Mouse (Mus musculus): ENCODE results near the gene Rbms2.
"Not testable (repeated sequence)": the region's sequence is repeated elsewhere in the genome, so short reads cannot be mapped to it uniquely, and the experiment has no call there.

The Rbms2 gene

GRCm38 (mm10) chr10:128092506-128093495 is 87.3 kb downstream of the Rbms2 start:
- DNase-seq (ENCODE audit: inconsistent age in 2 of 2, low spot score in 1 of 2) = peak; percentile 90 to 95

- DNase-seq (ENCODE audit: inconsistent age in 2 of 2, low spot score in 1 of 2) = peak; percentile 89 to 95
These were observed 88.3 kb downstream of the Rbms2 start, which contains the start of gene Baz2a for GRCm38 (mm10) chr10:128091564-128092505. Gene Baz2a, plus strand, starts transcription at chr10:128091577.

- DNase-seq (ENCODE audit: inconsistent age in 2 of 2, low spot score in 1 of 2) = peak; percentile 91 to 97
These were observed 89.2 kb downstream of the Rbms2 start for GRCm38 (mm10) chr10:128090651-128091563.

- no peak for DNase-seq (ENCODE audit: inconsistent age in 2 of 2, low spot score in 1 of 2)
These were observed 90.3 kb downstream of the Rbms2 start for GRCm38 (mm10) chr10:128089842-128090241.

- no peak for DNase-seq (ENCODE audit: inconsistent age in 2 of 2, low spot score in 1 of 2)
These were observed 91.9 kb downstream of the Rbms2 start for GRCm38 (mm10) chr10:128088181-128088580.

GRCm38 (mm10) chr10:128087216-128087615 is 92.9 kb downstream of the Rbms2 start:
- not testable (repeated sequence) for DNase-seq (ENCODE audit: inconsistent age in 2 of 2, low spot score in 1 of 2)

- peak in 1 of 2 experiments; percentile 63 for DNase-seq (ENCODE audit: inconsistent age in 2 of 2, low spot score in 1 of 2)
These were observed 93.7 kb downstream of the Rbms2 start for GRCm38 (mm10) chr10:128086391-128086790.

- peak in 1 of 2 experiments; percentile 19 for DNase-seq (ENCODE audit: inconsistent age in 2 of 2, low spot score in 1 of 2)
These were observed 95.9 kb downstream of the Rbms2 start for GRCm38 (mm10) chr10:128084160-128084559.

- DNase-seq (ENCODE audit: inconsistent age in 2 of 2, low spot score in 1 of 2) = peak in 1 of 2 experiments; percentile 53
These were observed 96.4 kb downstream of the Rbms2 start for GRCm38 (mm10) chr10:128083688-128084087.

GRCm38 (mm10) chr10:128082880-128083421 is 97.1 kb downstream of the Rbms2 start, which contains the start of gene Atp5b:
Gene Atp5b, plus strand, starts transcription at chr10:128083273.
- DNase-seq (ENCODE audit: inconsistent age in 2 of 2, low spot score in 1 of 2) = peak; percentile 97 to 100

- DNase-seq (ENCODE audit: inconsistent age in 2 of 2, low spot score in 1 of 2) = no peak
These were observed 97.7 kb downstream of the Rbms2 start for GRCm38 (mm10) chr10:128082477-128082808.

- no peak for DNase-seq (ENCODE audit: inconsistent age in 2 of 2, low spot score in 1 of 2)
These were observed 98.2 kb downstream of the Rbms2 start for GRCm38 (mm10) chr10:128081807-128082476.
